Mouse (Mus musculus) frontal cortex, postnatal 36 days (tissue): Measurements from ENCODE around the gene 4933406M09Rik.

Experiments
- DNase-seq, 2 experiments: peaks; one replicate each; pipeline ENCODE4 v3.0.0; 2022; ENCODE audit warnings: low spot score in 2 of 2

4933406M09Rik gene

DNA sequence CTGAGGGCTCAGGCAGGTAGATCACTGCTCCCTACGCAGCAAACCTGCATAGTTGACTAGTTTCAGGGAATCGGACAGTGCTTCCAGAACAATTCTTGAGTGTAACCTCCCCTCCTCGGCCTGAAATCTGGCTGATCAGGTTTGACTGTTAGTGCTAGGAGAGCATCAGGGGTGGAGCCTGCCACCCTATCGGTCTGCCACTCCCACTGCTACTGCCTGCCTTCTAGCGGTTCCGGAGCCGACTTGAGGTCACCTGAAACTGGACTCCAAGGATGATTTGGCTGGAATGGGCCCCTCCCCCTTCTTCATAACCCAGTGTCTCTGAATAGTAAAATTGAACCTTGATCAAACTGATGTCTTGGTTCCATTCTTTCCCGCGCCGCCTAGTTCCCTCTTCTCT lies 47.3 kb downstream of the 4933406M09Rik start:
- no peak for DNase-seq

DNA sequence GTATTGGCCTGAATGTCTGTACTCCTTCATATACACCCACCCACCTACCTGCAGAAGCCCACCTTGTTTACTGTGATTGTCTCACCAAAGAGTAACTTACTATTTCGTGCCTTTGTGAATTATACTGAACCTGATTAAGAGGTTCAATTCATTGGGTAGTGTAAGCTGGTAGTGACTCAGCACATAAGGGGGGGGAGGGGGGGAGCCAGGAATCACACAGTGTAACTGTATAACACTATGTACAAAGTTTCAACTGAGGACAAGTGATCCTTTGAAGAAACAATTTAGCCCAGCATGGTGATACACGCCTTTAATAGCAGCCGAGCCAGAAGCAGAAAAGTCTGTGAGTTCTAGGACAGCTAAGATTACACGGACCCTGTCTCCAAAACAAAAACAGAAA lies 47.7 kb downstream of the 4933406M09Rik start:
- no peak for DNase-seq

DNA sequence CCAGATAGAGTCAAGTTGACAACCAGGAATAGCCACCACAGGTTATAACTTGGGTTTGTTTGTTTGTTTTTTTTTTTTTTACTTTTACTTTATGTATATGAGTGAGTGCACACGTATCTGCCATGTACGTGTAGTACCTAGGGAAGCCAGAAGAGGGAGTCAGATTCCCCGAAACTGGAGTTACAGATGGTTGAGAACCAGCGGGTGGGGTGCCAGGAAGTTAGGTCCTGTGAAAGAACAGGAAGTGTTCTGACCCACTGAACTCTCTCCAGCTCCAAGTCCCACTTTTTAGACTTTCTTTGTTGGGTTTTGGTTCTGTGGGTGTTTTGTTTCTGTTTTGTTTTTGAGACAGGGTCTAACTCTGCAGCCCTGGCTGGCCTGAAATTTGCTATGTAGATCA lies 49.7 kb downstream of the 4933406M09Rik start:
- no peak for DNase-seq

DNA sequence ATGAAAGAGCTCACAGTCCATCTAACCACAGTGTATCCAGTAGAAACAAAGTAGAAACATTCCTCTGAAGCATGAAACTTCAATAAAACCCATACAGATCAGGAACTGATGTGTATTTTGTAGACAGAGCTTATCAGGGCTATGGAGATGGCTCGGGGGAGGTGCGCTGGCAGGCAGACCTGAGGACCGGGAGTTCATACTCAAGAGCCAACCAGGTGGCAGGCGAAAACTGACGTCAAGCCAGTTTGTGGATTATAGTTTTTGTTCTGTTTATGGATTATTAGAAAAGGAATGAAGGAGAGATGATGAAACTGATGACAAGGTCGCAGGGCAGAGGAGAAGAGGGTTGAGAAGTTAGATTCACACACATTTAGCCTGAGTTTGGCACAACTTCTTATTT lies 54.7 kb downstream of the 4933406M09Rik start:
- DNase-seq = no peak
